In genomic region chr4:41492951-41493350, GRCm38 (mm10) we compare ENCODE assay signal across 17 mouse cellular contexts. TPM values are rescaled to one million over a fixed set of nuclear protein-coding genes. Genes with fewer than 3 reads are reported as not detected.
"Had no signal": no experiment of that assay in that cellular context is flagged by ENCODE, and none has a peak within 500 bp of the region (broad histone marks: within the 10 kb centered on the region; RNA-seq: fewer than 3 reads in every experiment).

No protein-coding gene starts in this region.

- H3K27ac ChIP-seq: limb, embryonic 13.5 days; liver, embryonic 14.5 days; midbrain, embryonic 10.5 days; midbrain, embryonic 13.5 days; neural tube, embryonic 13.5 days had no signal

- H3K4me3 ChIP-seq: limb, embryonic 13.5 days; megakaryocyte, embryonic 14.5 days; midbrain, embryonic 10.5 days; midbrain, embryonic 13.5 days; myocyte; neural tube, embryonic 13.5 days had no signal

- H3K9ac ChIP-seq: limb, embryonic 13.5 days; liver, embryonic 14.5 days; liver, postnatal 0 days; lung, embryonic 14.5 days; midbrain, embryonic 13.5 days; neural tube, embryonic 13.5 days had no signal

- ATAC-seq: midbrain, embryonic 13.5 days; midbrain, embryonic 16.5 days had no signal

- H3K4me2 ChIP-seq: limb, embryonic 13.5 days; lung, embryonic 14.5 days; midbrain, embryonic 13.5 days; neural tube, embryonic 13.5 days had no signal

- H3K36me3 ChIP-seq: limb, embryonic 13.5 days; neural tube, embryonic 13.5 days had no signal

- DNase-seq: kidney, postnatal 10 days; kidney, postnatal 4 days; left cerebral cortex, postnatal 4 days; liver; liver, postnatal 0 days; lung, embryonic 14.5 days; retina, postnatal 1 day; thymus, adult 18-20 months; thymus, postnatal 36 days had no signal

- H3K9me3 ChIP-seq: limb, embryonic 13.5 days; megakaryocyte, embryonic 14.5 days; midbrain, embryonic 10.5 days; midbrain, embryonic 13.5 days; neural tube, embryonic 13.5 days had no signal

RNA-seq across cellular contexts. Expression of gene 1110017D15Rik, which starts 24.2 kb away (rescaled TPM):
- polyA plus RNA-seq: liver, embryonic 14.5 days; liver, postnatal 0 days had no signal
